Mouse (Mus musculus) erythroid progenitor cell, adult 5-6 weeks (primary cell): ENCODE measurements around the gene Ubxn10. TPM values are rescaled to one million over a fixed set of nuclear protein-coding genes. Genes with fewer than 3 reads are reported as not detected.

ENCODE experiments used
- ATAC-seq: replicated peaks from 2 replicates; pipeline ENCODE4 v1.8.0; 2016; ENCODE audit warnings: moderate number of reproducible peaks, mild to moderate bottlenecking, moderate TSS enrichment, inconsistent platforms; ENCODE audit not compliant: poor library complexity, low FRiP score, severe bottlenecking
- total RNA-seq, 2 experiments: library from RNA; stranded (forward) in 1 of 2; stranded (reverse) in 1 of 2; fragments of 150-400 nt in 1 of 2; fragments of 186-747, 209-891 nt in 1 of 2; gene quantifications; 2 replicates each; pipeline versions ENCODE4 v1.2.3 to v1.2.4; 2015 to 2017; ENCODE audit warnings: low replicate concordance in 2 of 2

Gene Ubxn10
- total RNA-seq, 2 experiments from 2014 or later, result not detected

- no peak for ATAC-seq
Measured at GRCm38 (mm10) chr4:138670093-138670889, 66.7 kb downstream of the Ubxn10 start.

- no peak for ATAC-seq
Measured at GRCm38 (mm10) chr4:138666521-138666920, 70.4 kb downstream of the Ubxn10 start.

GRCm38 (mm10) chr4:138659936-138660602, 76.9 kb downstream of the Ubxn10 start:
- ATAC-seq, result no peak

Other genes with a start within 250 kb of the Ubxn10 start
- not detected in 2 replicates for gene Vwa5b1, start 101.3 kb downstream of the Ubxn10 start, total RNA-seq (2015; ENCODE audit: low replicate concordance)
- gene Vwa5b1, start 101.3 kb downstream of the Ubxn10 start, total RNA-seq (2017; ENCODE audit: low replicate concordance), result not detected in 2 replicates
- gene Pla2g2c, start 12.4 kb downstream of the Ubxn10 start, total RNA-seq (2015; ENCODE audit: low replicate concordance), result not detected in 2 replicates
- not detected in 2 replicates for gene Pla2g2c, start 12.4 kb downstream of the Ubxn10 start, total RNA-seq (2017; ENCODE audit: low replicate concordance)
- gene Pla2g2f, start 20.5 kb upstream of the Ubxn10 start, total RNA-seq (2015; ENCODE audit: low replicate concordance), result not detected in 2 replicates
- not detected in 2 replicates for gene Pla2g2f, start 20.5 kb upstream of the Ubxn10 start, total RNA-seq (2017; ENCODE audit: low replicate concordance)
- gene Pla2g2d, start 38.6 kb upstream of the Ubxn10 start, total RNA-seq (2015; ENCODE audit: low replicate concordance), result not detected in 2 replicates
- not detected in 2 replicates for gene Pla2g2d, start 38.6 kb upstream of the Ubxn10 start, total RNA-seq (2017; ENCODE audit: low replicate concordance)
- gene Pla2g5, start 126.3 kb upstream of the Ubxn10 start, total RNA-seq (2015; ENCODE audit: low replicate concordance), result not detected in 2 replicates
- gene Pla2g5, start 126.3 kb upstream of the Ubxn10 start, total RNA-seq (2017; ENCODE audit: low replicate concordance), result not detected in 2 replicates
- not detected in 2 replicates for gene Gm13030, start 136.8 kb upstream of the Ubxn10 start, total RNA-seq (2015; ENCODE audit: low replicate concordance)
- not detected in 2 replicates for gene Gm13030, start 136.8 kb upstream of the Ubxn10 start, total RNA-seq (2017; ENCODE audit: low replicate concordance)
- not detected in 2 replicates for gene Pla2g2e, start 140.8 kb upstream of the Ubxn10 start, total RNA-seq (2015; ENCODE audit: low replicate concordance)
- not detected in 2 replicates for gene Pla2g2e, start 140.8 kb upstream of the Ubxn10 start, total RNA-seq (2017; ENCODE audit: low replicate concordance)
- gene Otud3, start 176.8 kb upstream of the Ubxn10 start, total RNA-seq (2015; ENCODE audit: low replicate concordance), result not detected in 2 replicates
- gene Otud3, start 176.8 kb upstream of the Ubxn10 start, total RNA-seq (2017; ENCODE audit: low replicate concordance), result 0.13 and 0.83 TPM in 2 replicates
- gene Rnf186, start 229.9 kb upstream of the Ubxn10 start, total RNA-seq (2015; ENCODE audit: low replicate concordance), result not detected in 2 replicates
- not detected in 2 replicates for gene Rnf186, start 229.9 kb upstream of the Ubxn10 start, total RNA-seq (2017; ENCODE audit: low replicate concordance)
- gene Tmco4, start 235.7 kb upstream of the Ubxn10 start, total RNA-seq (2015; ENCODE audit: low replicate concordance), result 0.42 and 1.8 TPM in 2 replicates
- gene Tmco4, start 235.7 kb upstream of the Ubxn10 start, total RNA-seq (2017; ENCODE audit: low replicate concordance), result 1.1 and 2.1 TPM in 2 replicates